Mouse (Mus musculus): Measurements from ENCODE around the gene Zdhhc13. TPM values are rescaled to one million over a fixed set of nuclear protein-coding genes. Genes with fewer than 3 reads are reported as not detected.

Zdhhc13 gene
- polyA plus RNA-seq, 1 experiment, result 21.3 TPM

GRCm38 (mm10) chr7:48812358-48812757, 23.6 kb downstream of the Zdhhc13 start:
- Histone ChIP-seq H3K4me1 (ENCODE audit: control insufficient read depth, insufficient read depth, low read length) (peaks cover 2% of the 10 kb centered on the region; the same call in 1 of the 2 replicates), H3K4me3 (ENCODE audit: insufficient read depth, low read length) (no peak overlapping the region), H3K27ac (ENCODE audit: insufficient read depth, low read length) (no peak overlapping the region)
- TF ChIP-seq CTCF (IDR thresholded peaks at IDR 0.05; ENCODE audit: extremely low read depth, insufficient read depth, low read length) (no peak), POLR2A (IDR thresholded peaks at IDR 0.05; ENCODE audit: extremely low read depth, insufficient read depth, low read length) (no peak)

GRCm38 (mm10) chr7:48813594-48813993, 24.8 kb downstream of the Zdhhc13 start:
- H3K27ac ChIP-seq (ENCODE audit: insufficient read depth, low read length), result no peak overlapping the region
- H3K4me1 ChIP-seq (ENCODE audit: control insufficient read depth, insufficient read depth, low read length), result peaks cover 2% of the 10 kb centered on the region; the same call in 1 of the 2 replicates
- H3K4me3 ChIP-seq (ENCODE audit: insufficient read depth, low read length), result no peak overlapping the region
- TF ChIP-seq CTCF (IDR thresholded peaks at IDR 0.05; ENCODE audit: extremely low read depth, insufficient read depth, low read length) (no peak), POLR2A (IDR thresholded peaks at IDR 0.05; ENCODE audit: extremely low read depth, insufficient read depth, low read length) (no peak)

DNA sequence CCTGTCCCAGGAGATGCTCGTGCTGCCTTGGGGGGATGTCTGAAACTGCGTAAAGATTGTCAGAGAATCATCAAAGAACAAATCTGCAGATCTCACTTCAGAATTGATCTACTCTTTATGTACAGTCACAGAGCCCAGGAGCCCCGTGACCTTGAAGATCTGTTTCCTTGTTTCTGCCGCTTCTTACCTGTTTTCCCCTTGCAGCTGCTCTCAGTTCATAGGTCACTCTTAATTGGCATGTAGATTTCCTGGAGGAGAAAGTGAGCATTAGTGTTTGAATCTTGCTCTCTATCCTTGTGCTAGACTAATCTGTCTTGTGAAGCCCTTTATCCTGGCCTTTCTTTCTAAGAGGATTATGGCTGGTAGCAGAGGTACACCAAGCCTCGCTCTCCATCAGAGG, 32.9 kb downstream of the Zdhhc13 start:
- H3K4me3 ChIP-seq (ENCODE audit: insufficient read depth, low read length), result no peak overlapping the region
- H3K4me1 ChIP-seq (ENCODE audit: control insufficient read depth, insufficient read depth, low read length), result no peaks in the 10 kb centered on the region
- no peak for TF ChIP-seq CTCF (IDR thresholded peaks at IDR 0.05; ENCODE audit: extremely low read depth, insufficient read depth, low read length)
- TF ChIP-seq POLR2A (IDR thresholded peaks at IDR 0.05; ENCODE audit: extremely low read depth, insufficient read depth, low read length), result no peak
- no peak overlapping the region for H3K27ac ChIP-seq (ENCODE audit: insufficient read depth, low read length)

- TF ChIP-seq POLR2A (IDR thresholded peaks at IDR 0.05; ENCODE audit: extremely low read depth, insufficient read depth, low read length) (no peak), CTCF (IDR thresholded peaks at IDR 0.05; ENCODE audit: extremely low read depth, insufficient read depth, low read length) (no peak)
- no peak overlapping the region for H3K4me3 ChIP-seq (ENCODE audit: insufficient read depth, low read length)
- no peak overlapping the region for H3K27ac ChIP-seq (ENCODE audit: insufficient read depth, low read length)
- H3K4me1 ChIP-seq (ENCODE audit: control insufficient read depth, insufficient read depth, low read length), result no peaks in the 10 kb centered on the region
Measured at GRCm38 (mm10) chr7:48823621-48824020, 34.8 kb downstream of the Zdhhc13 start.

- H3K27ac ChIP-seq (ENCODE audit: insufficient read depth, low read length), result no peak overlapping the region
- no peak overlapping the region for H3K4me3 ChIP-seq (ENCODE audit: insufficient read depth, low read length)
- TF ChIP-seq CTCF (IDR thresholded peaks at IDR 0.05; ENCODE audit: extremely low read depth, insufficient read depth, low read length) (no peak), POLR2A (IDR thresholded peaks at IDR 0.05; ENCODE audit: extremely low read depth, insufficient read depth, low read length) (no peak)
- H3K4me1 ChIP-seq (ENCODE audit: control insufficient read depth, insufficient read depth, low read length), result no peaks in the 10 kb centered on the region
Measured at GRCm38 (mm10) chr7:48824671-48825070, 35.9 kb downstream of the Zdhhc13 start.

DNA sequence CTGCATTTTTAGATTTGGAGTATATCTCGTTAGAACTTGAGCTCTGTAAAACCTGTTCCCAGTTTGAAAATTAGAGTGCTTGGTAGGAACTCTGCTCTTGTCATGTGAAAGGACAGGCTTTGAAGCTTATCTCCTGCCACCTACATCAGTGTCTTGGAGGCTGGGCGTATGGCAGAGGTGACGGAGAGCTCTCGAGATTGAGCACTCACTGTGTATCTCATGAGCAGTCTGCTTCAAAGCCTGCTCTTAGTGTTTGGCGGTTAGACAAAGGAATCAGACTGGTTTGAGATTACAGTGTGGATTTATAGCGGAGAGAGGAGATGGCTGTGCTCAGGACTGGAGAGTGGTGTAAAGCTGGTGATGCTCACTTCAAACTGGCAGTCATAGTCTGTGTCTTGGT, 36.4 kb downstream of the Zdhhc13 start:
- TF ChIP-seq POLR2A (IDR thresholded peaks at IDR 0.05; ENCODE audit: extremely low read depth, insufficient read depth, low read length) (no peak), CTCF (IDR thresholded peaks at IDR 0.05; ENCODE audit: extremely low read depth, insufficient read depth, low read length) (no peak)
- no peak overlapping the region for H3K27ac ChIP-seq (ENCODE audit: insufficient read depth, low read length)
- no peak overlapping the region for H3K4me3 ChIP-seq (ENCODE audit: insufficient read depth, low read length)
- H3K4me1 ChIP-seq (ENCODE audit: control insufficient read depth, insufficient read depth, low read length), result no peaks in the 10 kb centered on the region

DNA sequence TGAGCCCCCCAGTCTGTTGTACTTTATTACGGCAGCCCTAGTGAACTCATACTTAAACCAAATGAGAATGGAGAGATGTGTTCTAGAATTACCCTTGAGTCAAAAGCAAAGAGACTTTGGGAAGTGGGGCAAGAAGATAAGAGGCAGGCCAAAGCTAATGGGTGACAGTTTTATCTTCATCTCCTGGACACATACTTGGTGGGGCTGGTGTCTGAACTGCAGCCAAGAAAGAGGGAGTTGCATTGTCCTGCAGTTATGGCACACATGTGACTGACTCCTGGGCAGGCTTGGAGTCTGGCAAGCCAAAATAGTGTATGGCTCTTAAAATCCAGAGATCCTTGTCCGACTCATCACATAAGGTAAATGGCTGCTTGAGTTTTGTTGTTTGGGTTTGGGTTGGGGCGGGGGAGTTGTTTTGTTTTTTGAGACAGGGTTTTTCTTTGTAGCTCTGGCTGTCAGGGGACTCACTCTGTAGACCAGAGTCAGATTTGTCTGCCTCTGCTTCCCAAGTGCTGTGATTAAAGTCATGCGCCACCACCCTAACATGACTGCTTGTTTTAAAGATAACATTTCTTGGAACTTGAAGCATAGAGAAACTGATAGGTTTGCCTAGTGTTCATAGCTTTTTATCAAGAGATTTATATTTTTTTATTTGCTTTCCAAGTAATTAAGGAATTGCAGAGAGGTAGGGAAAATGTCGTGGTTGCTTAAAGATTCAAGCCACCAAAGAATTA, 40.5 kb downstream of the Zdhhc13 start:
- Histone ChIP-seq H3K27ac (ENCODE audit: insufficient read depth, low read length) (no peak overlapping the region), H3K4me3 (ENCODE audit: insufficient read depth, low read length) (no peak overlapping the region), H3K4me1 (ENCODE audit: control insufficient read depth, insufficient read depth, low read length) (no peaks in the 10 kb centered on the region)
- no peak for TF ChIP-seq CTCF (IDR thresholded peaks at IDR 0.05; ENCODE audit: extremely low read depth, insufficient read depth, low read length)
- no peak for TF ChIP-seq POLR2A (IDR thresholded peaks at IDR 0.05; ENCODE audit: extremely low read depth, insufficient read depth, low read length)

DNA sequence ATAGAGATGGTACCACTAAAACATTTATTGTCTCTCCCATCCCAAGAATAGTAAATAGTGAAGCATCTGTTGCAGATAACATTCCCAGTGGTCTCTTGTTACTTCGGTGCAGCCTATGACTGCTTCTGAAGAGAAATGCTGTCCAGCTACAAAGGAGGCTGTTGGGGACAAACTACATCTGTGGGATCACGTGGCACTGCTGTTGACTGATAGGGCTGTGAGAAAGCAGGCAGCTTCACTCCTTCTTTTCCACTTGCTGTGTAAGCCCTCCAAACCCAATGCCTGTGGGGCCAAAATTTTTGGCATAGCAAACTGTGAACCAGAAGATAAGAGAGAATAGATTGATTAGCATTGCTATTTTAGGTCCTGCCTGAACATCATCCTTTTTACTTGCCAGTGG, 41.6 kb downstream of the Zdhhc13 start:
- H3K27ac ChIP-seq (ENCODE audit: insufficient read depth, low read length), result no peak overlapping the region
- TF ChIP-seq CTCF (IDR thresholded peaks at IDR 0.05; ENCODE audit: extremely low read depth, insufficient read depth, low read length) (no peak), POLR2A (IDR thresholded peaks at IDR 0.05; ENCODE audit: extremely low read depth, insufficient read depth, low read length) (no peak)
- H3K4me3 ChIP-seq (ENCODE audit: insufficient read depth, low read length), result no peak overlapping the region
- no peaks in the 10 kb centered on the region; the same call in 1 of the 2 replicates for H3K4me1 ChIP-seq (ENCODE audit: control insufficient read depth, insufficient read depth, low read length)

- H3K27ac ChIP-seq (ENCODE audit: insufficient read depth, low read length), result no peak overlapping the region
- H3K4me3 ChIP-seq (ENCODE audit: insufficient read depth, low read length), result no peak overlapping the region
- no peaks in the 10 kb centered on the region; the same call in 1 of the 2 replicates for H3K4me1 ChIP-seq (ENCODE audit: control insufficient read depth, insufficient read depth, low read length)
- no peak for TF ChIP-seq POLR2A (IDR thresholded peaks at IDR 0.05; ENCODE audit: extremely low read depth, insufficient read depth, low read length)
- no peak for TF ChIP-seq CTCF (IDR thresholded peaks at IDR 0.05; ENCODE audit: extremely low read depth, insufficient read depth, low read length)
Measured at GRCm38 (mm10) chr7:48832735-48833134, 43.9 kb downstream of the Zdhhc13 start.

- Histone ChIP-seq H3K27ac (ENCODE audit: insufficient read depth, low read length) (no peak overlapping the region), H3K4me1 (ENCODE audit: control insufficient read depth, insufficient read depth, low read length) (no peaks in the 10 kb centered on the region; the same call in 1 of the 2 replicates), H3K4me3 (ENCODE audit: insufficient read depth, low read length) (no peak overlapping the region)
- no peak for TF ChIP-seq POLR2A (IDR thresholded peaks at IDR 0.05; ENCODE audit: extremely low read depth, insufficient read depth, low read length)
- TF ChIP-seq CTCF (IDR thresholded peaks at IDR 0.05; ENCODE audit: extremely low read depth, insufficient read depth, low read length), result no peak
Measured at GRCm38 (mm10) chr7:48834371-48834970, 45.7 kb downstream of the Zdhhc13 start.
